Mouse (Mus musculus) brain, adult 2 months (tissue): ENCODE measurements around the gene Gm9603.
"Not testable (repeated sequence)": the region's sequence is repeated elsewhere in the genome, so short reads cannot be mapped to it uniquely, and the experiment has no call there.

Source experiments
- DNase-seq: peaks from one replicate; pipeline ENCODE4 v3.0.0; 2011; ENCODE audit warnings: low read depth, low spot score

Gm9603 gene

GRCm38 (mm10) chr14:5687357-5687756 is at the start of gene Gm9603:
Gene Gm9603 (minus strand): TSS chr14:5687457.
- not testable (repeated sequence) for DNase-seq

GRCm38 (mm10) chr14:5632928-5633327 is 54.3 kb downstream of the Gm9603 start, which contains the start of gene Gm8265:
Gene Gm8265 (minus strand): TSS chr14:5633028.
- not testable (repeated sequence) for DNase-seq
